Mouse (Mus musculus) intestine, postnatal 0 days (tissue): ENCODE results near the gene Arl3. TPM values are rescaled to one million over a fixed set of nuclear protein-coding genes. Genes with fewer than 3 reads are reported as not detected.

Source experiments
- ATAC-seq: fragments of 200-750 bp; cut with Nextera tagmentation; 2 replicates; pipeline ENCODE4 v1.8.0; 2017; ENCODE audit warnings: mild to moderate bottlenecking, moderate TSS enrichment, moderate library complexity
- H3K27ac ChIP-seq: fragments of 300-500 bp; sonication (generic); 2 replicates; pipeline ENCODE4 v1.5.1; 2014; ENCODE audit warnings: mild to moderate bottlenecking, low read depth, low read length, moderate library complexity
- H3K27me3 ChIP-seq: fragments of 300-500 bp; sonication (generic); replicated peaks from 2 replicates; pipeline ENCODE4 v1.6.1; 2014; ENCODE audit warnings: low read length, mixed read lengths; ENCODE audit not compliant: control insufficient read depth, insufficient read depth
- H3K36me3 ChIP-seq: fragments of 300-500 bp; sonication (generic); 2 replicates; pipeline ENCODE4 v1.6.1; 2014; ENCODE audit warnings: mild to moderate bottlenecking, moderate library complexity; ENCODE audit not compliant: control insufficient read depth, insufficient read depth
- H3K4me1 ChIP-seq: fragments of 300-500 bp; sonication (generic); replicated peaks from 2 replicates; pipeline ENCODE4 v1.6.1; 2014; ENCODE audit warnings: antibody characterized with exemption, low read length, mixed read lengths; ENCODE audit not compliant: control insufficient read depth, insufficient read depth
- H3K4me2 ChIP-seq: fragments of 300-500 bp; sonication (generic); replicated peaks from 2 replicates; pipeline ENCODE4 v1.6.1; 2014; ENCODE audit warnings: low read depth, mild to moderate bottlenecking, moderate library complexity
- H3K4me3 ChIP-seq: fragments of 300-500 bp; sonication (generic); 2 replicates; pipeline ENCODE4 v1.5.1; 2014; ENCODE audit warnings: low read depth, low read length
- H3K9ac ChIP-seq: fragments of 300-500 bp; sonication (generic); 2 replicates; pipeline ENCODE4 v1.6.1; 2014; ENCODE audit warnings: mild to moderate bottlenecking, low read depth, low read length
- H3K9me3 ChIP-seq: fragments of 300-500 bp; sonication (generic); 2 replicates; pipeline ENCODE4 v1.6.1; 2016; ENCODE audit warnings: mixed run types; ENCODE audit not compliant: control insufficient read depth
- CTCF ChIP-seq: sonication (generic); IDR thresholded peaks from 2 replicates; pipeline ENCODE4 v1.5.1; 2016; ENCODE audit warnings: low read depth, mild to moderate bottlenecking, control low read depth, antibody characterized with exemption, moderate library complexity
- WGBS: fragments of 180-500 bp; shearing (Covaris S2); extraction: QIAGEN DNeasy Blood & Tissue Kit; methylation state at CpG from one replicate; pipeline ENCODE4 v1.1.7; 2014; 5-methylcytosine and 5-hydroxymethylcytosine counted together
- polyA plus RNA-seq: library from polyadenylated mRNA; unstranded; fragments of >200 nt; fragmentation: Nextera tagmentation; extraction: Ambion mirVana; gene quantifications from 2 replicates; pipeline ENCODE4 v1.2.1, GENCODE M21; 2015

Gene Arl3
- 21.1 and 25.6 TPM in 2 replicates for polyA plus RNA-seq

GRCm38 (mm10) chr19:46572951-46573937 is at the start of gene Arl3, which contains the start of gene Sfxn2:
Gene Arl3 (minus strand): TSS chr19:46573198.
Gene Sfxn2 (plus strand): TSS chr19:46573365.
- Histone ChIP-seq H3K4me2 (peak within 1 kb of the TSS; percentile 94), H3K9ac (peak within 1 kb of the TSS; percentile 43), H3K9me3 (no peaks in the 10 kb centered on the region), H3K27ac (peak within 1 kb of the TSS; percentile 37; the same call in 1 of the 2 replicates), H3K4me3 (peak within 1 kb of the TSS; percentile 58), H3K27me3 (no peaks in the 10 kb centered on the region), H3K36me3 (no peaks in the 10 kb centered on the region), H3K4me1 (no peaks in the 10 kb centered on the region)
- peak; percentile 98 for ATAC-seq
- TF ChIP-seq CTCF, result peak; percentile 61
- WGBS, result 1% methylated on average over 66 of the region's 67 CpGs

- Histone ChIP-seq H3K36me3 (no peaks in the 10 kb centered on the region; the same call in 1 of the 2 replicates), H3K4me2 (peak overlapping the region; percentile 37; the same call in 1 of the 2 replicates), H3K4me1 (no peaks in the 10 kb centered on the region), H3K27me3 (no peaks in the 10 kb centered on the region), H3K9me3 (no peaks in the 10 kb centered on the region), H3K27ac (peak overlapping the region; percentile 28), H3K4me3 (no peak overlapping the region), H3K9ac (no peak overlapping the region)
- ATAC-seq, result no peak
- WGBS, result 40% methylated on average over 12 of the region's 12 CpGs
- TF ChIP-seq CTCF, result no peak
Measured at GRCm38 (mm10) chr19:46622659-46623193, 49.7 kb upstream of the Arl3 start.

GRCm38 (mm10) chr19:46621236-46622183 is 48.5 kb upstream of the Arl3 start:
- Histone ChIP-seq H3K4me1 (no peaks in the 10 kb centered on the region), H3K9me3 (no peaks in the 10 kb centered on the region), H3K9ac (no peak overlapping the region), H3K36me3 (no peaks in the 10 kb centered on the region; the same call in 1 of the 2 replicates), H3K4me2 (no peak overlapping the region), H3K4me3 (no peak overlapping the region), H3K27me3 (no peaks in the 10 kb centered on the region), H3K27ac (no peak overlapping the region)
- WGBS, result 75% methylated on average over 19 of the region's 19 CpGs
- TF ChIP-seq CTCF, result no peak
- ATAC-seq, result no peak

GRCm38 (mm10) chr19:46620016-46620808 is 47.2 kb upstream of the Arl3 start:
- 68% methylated on average over 14 of the region's 14 CpGs for WGBS
- Histone ChIP-seq H3K9ac (no peak overlapping the region; the same call in 1 of the 2 replicates), H3K9me3 (no peaks in the 10 kb centered on the region), H3K4me3 (no peak overlapping the region), H3K36me3 (peaks cover 4% of the 10 kb centered on the region; the same call in 1 of the 2 replicates), H3K4me1 (no peaks in the 10 kb centered on the region), H3K4me2 (no peak overlapping the region), H3K27ac (no peak overlapping the region), H3K27me3 (no peaks in the 10 kb centered on the region)
- ATAC-seq, result no peak
- TF ChIP-seq CTCF, result no peak

- 89% methylated on average over 6 of the region's 6 CpGs for WGBS
- Histone ChIP-seq H3K4me2 (no peak overlapping the region), H3K4me1 (no peaks in the 10 kb centered on the region), H3K9me3 (no peaks in the 10 kb centered on the region), H3K27me3 (no peaks in the 10 kb centered on the region), H3K27ac (no peak overlapping the region), H3K36me3 (peaks cover 10% of the 10 kb centered on the region; the same call in 1 of the 2 replicates), H3K4me3 (no peak overlapping the region), H3K9ac (no peak overlapping the region)
- no peak for TF ChIP-seq CTCF
- no peak for ATAC-seq
Measured at GRCm38 (mm10) chr19:46619518-46619917, 46.5 kb upstream of the Arl3 start.
